Mouse (Mus musculus) stomach, postnatal 0 days (tissue): ENCODE measurements around the gene Akap8. TPM values are rescaled to one million over a fixed set of nuclear protein-coding genes. Genes with fewer than 3 reads are reported as not detected.

Experiments used
- ATAC-seq: fragments of 200-750 bp; cut with Nextera tagmentation; 2 replicates; pipeline ENCODE4 v1.8.0; 2017; ENCODE audit not compliant: low FRiP score, low TSS enrichment
- DNase-seq: peaks from one replicate; pipeline ENCODE4 v3.0.0-alpha.2; 2016; ENCODE audit warnings: low spot score
- H3K27ac ChIP-seq: fragments of 300-500 bp; sonication (generic); replicated peaks from 2 replicates; pipeline ENCODE4 v1.5.1; 2014; ENCODE audit warnings: mild to moderate bottlenecking, control low read depth
- H3K27me3 ChIP-seq: fragments of 300-500 bp; sonication (generic); 2 replicates; pipeline ENCODE4 v1.6.1; 2014; ENCODE audit warnings: low read length; ENCODE audit not compliant: control insufficient read depth, insufficient read depth
- H3K36me3 ChIP-seq: fragments of 300-500 bp; sonication (generic); 2 replicates; pipeline ENCODE4 v1.6.1; 2014; ENCODE audit warnings: low read length, mixed read lengths; ENCODE audit not compliant: control insufficient read depth, insufficient read depth
- H3K4me1 ChIP-seq: fragments of 300-500 bp; sonication (generic); replicated peaks from 2 replicates; pipeline ENCODE4 v1.6.1; 2014; ENCODE audit warnings: antibody characterized with exemption; ENCODE audit not compliant: control insufficient read depth, insufficient read depth
- H3K4me2 ChIP-seq: fragments of 300-500 bp; sonication (generic); replicated peaks from 2 replicates; pipeline ENCODE4 v1.6.1; 2014; ENCODE audit warnings: low read depth, mild to moderate bottlenecking, control low read depth, moderate library complexity
- H3K4me3 ChIP-seq: fragments of 300-500 bp; sonication (generic); 2 replicates; pipeline ENCODE4 v1.5.1; 2014; ENCODE audit warnings: low read depth, low read length, control low read depth
- H3K9ac ChIP-seq: fragments of 300-500 bp; sonication (generic); 2 replicates; pipeline ENCODE4 v1.6.1; 2014; ENCODE audit warnings: mild to moderate bottlenecking, low read length, control low read depth, mixed read lengths
- H3K9me3 ChIP-seq: fragments of 300-500 bp; sonication (generic); 2 replicates; pipeline ENCODE4 v1.6.1; 2016; ENCODE audit warnings: low read length; ENCODE audit not compliant: control insufficient read depth
- CTCF ChIP-seq: IDR thresholded peaks from 2 replicates; pipeline ENCODE4 v1.5.1; 2016; ENCODE audit warnings: antibody characterized with exemption, low read depth, mild to moderate bottlenecking, moderate library complexity
- EP300 ChIP-seq: optimal IDR thresholded peaks from 2 replicates; pipeline ENCODE3; 2016; ENCODE audit warnings: antibody characterized with exemption
- WGBS: fragments of 180-500 bp; shearing (Covaris S2); extraction: QIAGEN DNeasy Blood & Tissue Kit; methylation state at CpG from one replicate; pipeline ENCODE4 v1.1.7; 2014; 5-methylcytosine and 5-hydroxymethylcytosine counted together
- polyA plus RNA-seq: library from polyadenylated mRNA; unstranded; fragments of >200 nt; fragmentation: Nextera tagmentation; extraction: Ambion mirVana; gene quantifications from 2 replicates; pipeline ENCODE4 v1.2.1, GENCODE M21; 2015

Gene Akap8
- polyA plus RNA-seq, 1 experiment from 2014 or later, result 30.3 TPM

- WGBS, result 74% methylated on average over 3 of the region's 3 CpGs
Measured at GRCm38 (mm10) chr17:32268540-32268960, 52.5 kb downstream of the Akap8 start.

GRCm38 (mm10) chr17:32268096-32268495 lies 52.9 kb downstream of the Akap8 start:
- no peaks in the 10 kb centered on the region for H3K9me3 ChIP-seq
- H3K4me2 ChIP-seq, result no peak overlapping the region
- no peak overlapping the region for H3K4me3 ChIP-seq
- no peaks in the 10 kb centered on the region for H3K36me3 ChIP-seq
- no peak for TF ChIP-seq EP300
- no peak for TF ChIP-seq CTCF
- H3K27me3 ChIP-seq, result no peaks in the 10 kb centered on the region
- 75% methylated on average over 2 of the region's 2 CpGs for whole genome bisulfite sequencing
- no peaks in the 10 kb centered on the region; the same call in 1 of the 2 replicates for H3K4me1 ChIP-seq
- 0 out of 2 replicates have a peak overlapping the region, but pooled peaks have one; percentile 18 for H3K27ac ChIP-seq
- ATAC-seq (no peak), DNase-seq (no peak)
- no peak overlapping the region for H3K9ac ChIP-seq

More at GRCm38 (mm10) chr17:32268540-32268960, 52.5 kb downstream of the Akap8 start:
- H3K27ac ChIP-seq, result 0 out of 2 replicates have a peak overlapping the region, but pooled peaks have one; percentile 18
- H3K36me3 ChIP-seq, result no peaks in the 10 kb centered on the region
- ATAC-seq, result no peak
- H3K27me3 ChIP-seq, result no peaks in the 10 kb centered on the region
- no peak overlapping the region for H3K9ac ChIP-seq
- no peaks in the 10 kb centered on the region; the same call in 1 of the 2 replicates for H3K4me1 ChIP-seq
- H3K4me3 ChIP-seq, result no peak overlapping the region
- TF ChIP-seq EP300, result no peak
- TF ChIP-seq CTCF, result no peak
- DNase-seq, result no peak
- no peak overlapping the region for H3K4me2 ChIP-seq
- H3K9me3 ChIP-seq, result no peaks in the 10 kb centered on the region

- H3K9me3 ChIP-seq, result no peaks in the 10 kb centered on the region
- DNase-seq, result no peak
- WGBS, result 66% methylated on average over 1 of the region's 1 CpGs
- no peak for ATAC-seq
- no peaks in the 10 kb centered on the region; the same call in 1 of the 2 replicates for H3K4me1 ChIP-seq
- no peak for TF ChIP-seq EP300
- no peak for TF ChIP-seq CTCF
- no peak overlapping the region for H3K4me2 ChIP-seq
- no peaks in the 10 kb centered on the region for H3K27me3 ChIP-seq
- no peak overlapping the region for H3K4me3 ChIP-seq
- H3K9ac ChIP-seq, result no peak overlapping the region
- no peaks in the 10 kb centered on the region for H3K36me3 ChIP-seq
- H3K27ac ChIP-seq, result no peak overlapping the region
Measured at GRCm38 (mm10) chr17:32267617-32268016, 53.4 kb downstream of the Akap8 start.

- no peak for ATAC-seq
- 83% methylated on average over 2 of the region's 2 CpGs for WGBS
- H3K4me3 ChIP-seq, result no peak overlapping the region
- H3K27ac ChIP-seq, result no peak overlapping the region
- H3K4me2 ChIP-seq, result no peak overlapping the region
- no peaks in the 10 kb centered on the region for H3K9me3 ChIP-seq
- H3K9ac ChIP-seq, result no peak overlapping the region
- DNase-seq, result no peak
- TF ChIP-seq EP300 (no peak), CTCF (no peak)
- H3K4me1 ChIP-seq, result no peaks in the 10 kb centered on the region; the same call in 1 of the 2 replicates
- no peaks in the 10 kb centered on the region for H3K36me3 ChIP-seq
- H3K27me3 ChIP-seq, result no peaks in the 10 kb centered on the region
Measured at GRCm38 (mm10) chr17:32263672-32264071, 57.4 kb downstream of the Akap8 start.

- Histone ChIP-seq H3K36me3 (no peaks in the 10 kb centered on the region), H3K9me3 (no peaks in the 10 kb centered on the region), H3K4me3 (no peak overlapping the region), H3K4me1 (no peaks in the 10 kb centered on the region), H3K9ac (no peak overlapping the region), H3K27ac (no peak overlapping the region), H3K27me3 (no peaks in the 10 kb centered on the region), H3K4me2 (no peak overlapping the region)
- ATAC-seq (no peak), DNase-seq (no peak)
- 89% methylated on average over 8 of the region's 8 CpGs for WGBS
- TF ChIP-seq EP300 (no peak), CTCF (no peak)
Measured at GRCm38 (mm10) chr17:32262831-32263559, 58.0 kb downstream of the Akap8 start.

GRCm38 (mm10) chr17:32258869-32259268 lies 62.2 kb downstream of the Akap8 start:
- no peak overlapping the region for H3K9ac ChIP-seq
- H3K27ac ChIP-seq, result no peak overlapping the region
- H3K4me1 ChIP-seq, result no peaks in the 10 kb centered on the region
- no peak overlapping the region for H3K4me3 ChIP-seq
- ATAC-seq (no peak), DNase-seq (no peak)
- WGBS, result 93% methylated on average over 2 of the region's 2 CpGs
- no peaks in the 10 kb centered on the region for H3K9me3 ChIP-seq
- no peak overlapping the region for H3K4me2 ChIP-seq
- no peaks in the 10 kb centered on the region for H3K36me3 ChIP-seq
- TF ChIP-seq CTCF, result peak; percentile 41
- no peak for TF ChIP-seq EP300
- no peaks in the 10 kb centered on the region for H3K27me3 ChIP-seq
